Mouse (Mus musculus) neural tube, embryonic 12.5 days (tissue): ENCODE results near the gene Sec24c. TPM values are rescaled to one million over a fixed set of nuclear protein-coding genes. Genes with fewer than 3 reads are reported as not detected.

Experiments
- ATAC-seq: fragments of 200-750 bp; cut with Nextera tagmentation; 2 replicates; pipeline ENCODE4 v1.8.0; 2017; ENCODE audit warnings: low read depth, mild to moderate bottlenecking, moderate TSS enrichment, moderate library complexity; ENCODE audit not compliant: low FRiP score
- H3K27ac ChIP-seq: fragments of 300-500 bp; sonication (generic); 2 replicates; pipeline ENCODE4 v1.5.1; 2016
- H3K27me3 ChIP-seq: fragments of 300-500 bp; sonication (generic); replicated peaks from 2 replicates; pipeline ENCODE4 v1.6.1; 2016; ENCODE audit warnings: mild to moderate bottlenecking
- H3K36me3 ChIP-seq: fragments of 300-500 bp; sonication (generic); 2 replicates; pipeline ENCODE4 v1.6.1; 2016; ENCODE audit warnings: mild to moderate bottlenecking
- H3K4me1 ChIP-seq: fragments of 300-500 bp; sonication (generic); 2 replicates; pipeline ENCODE4 v1.6.1; 2016
- H3K4me2 ChIP-seq: fragments of 300-500 bp; sonication (generic); replicated peaks from 2 replicates; pipeline ENCODE4 v1.6.1; 2016; ENCODE audit warnings: mild to moderate bottlenecking
- H3K4me3 ChIP-seq: fragments of 300-500 bp; sonication (generic); 2 replicates; pipeline ENCODE4 v1.5.1; 2016
- H3K9ac ChIP-seq: fragments of 300-500 bp; sonication (generic); 2 replicates; pipeline ENCODE4 v1.6.1; 2016; ENCODE audit warnings: mild to moderate bottlenecking
- H3K9me3 ChIP-seq: fragments of 300-500 bp; sonication (generic); 2 replicates; pipeline ENCODE4 v1.6.1; 2016; ENCODE audit warnings: mild to moderate bottlenecking
- WGBS: fragments of 180-500 bp; shearing (Covaris S2); methylation state at CpG from one replicate; pipeline ENCODE4 v1.1.7; 2016; 5-methylcytosine and 5-hydroxymethylcytosine counted together
- polyA plus RNA-seq: library from polyadenylated mRNA; unstranded; fragments of >200 nt; fragmentation: Nextera tagmentation; extraction: Ambion mirVana; gene quantifications from 2 replicates; pipeline ENCODE4 v1.2.1, GENCODE M21; 2016

Sec24c gene
- polyA plus RNA-seq, 1 experiment from 2014 or later, result 99.7 TPM

GRCm38 (mm10) chr14:20693589-20694101 is 19.5 kb downstream of the Sec24c start:
- H3K4me3 ChIP-seq, result no peak overlapping the region
- no peaks in the 10 kb centered on the region for H3K27me3 ChIP-seq
- no peak overlapping the region for H3K4me2 ChIP-seq
- H3K4me1 ChIP-seq, result peaks cover 35% of the 10 kb centered on the region
- WGBS, result 95% methylated on average over 10 of the region's 10 CpGs
- H3K27ac ChIP-seq, result no peak overlapping the region
- peaks cover 58% of the 10 kb centered on the region for H3K36me3 ChIP-seq
- no peaks in the 10 kb centered on the region for H3K9me3 ChIP-seq
- no peak for ATAC-seq
- H3K9ac ChIP-seq, result no peak overlapping the region

- H3K27ac ChIP-seq, result 0 out of 2 replicates have a peak overlapping the region, but pooled peaks have one; percentile 91
- no peaks in the 10 kb centered on the region for H3K27me3 ChIP-seq
- peak overlapping the region; percentile 79 for H3K9ac ChIP-seq
- no peaks in the 10 kb centered on the region for H3K9me3 ChIP-seq
- ATAC-seq, result peak; percentile 5
- H3K4me1 ChIP-seq, result peaks cover 36% of the 10 kb centered on the region
- peaks cover 51% of the 10 kb centered on the region for H3K36me3 ChIP-seq
- peak overlapping the region; percentile 82 for H3K4me2 ChIP-seq
- peak overlapping the region; percentile 73 for H3K4me3 ChIP-seq
- WGBS, result 50% methylated on average over 13 of the region's 13 CpGs
Measured at GRCm38 (mm10) chr14:20694185-20694883, 20.2 kb downstream of the Sec24c start.

- peak; percentile 95 for ATAC-seq
- H3K4me2 ChIP-seq, result peak within 1 kb of the TSS; percentile 82
- peak within 1 kb of the TSS; percentile 91 for H3K27ac ChIP-seq
- no peaks in the 10 kb centered on the region for H3K27me3 ChIP-seq
- H3K4me3 ChIP-seq, result peak within 1 kb of the TSS; percentile 73
- peaks cover 36% of the 10 kb centered on the region for H3K4me1 ChIP-seq
- peaks cover 43% of the 10 kb centered on the region for H3K36me3 ChIP-seq
- H3K9ac ChIP-seq, result peak within 1 kb of the TSS; percentile 79
- WGBS, result under 1% methylated on average over 110 of the region's 111 CpGs
- no peaks in the 10 kb centered on the region for H3K9me3 ChIP-seq
Measured at GRCm38 (mm10) chr14:20694884-20695760, 21.0 kb downstream of the Sec24c start, which contains the start of gene Fut11. TSS of gene Fut11 (plus strand) at chr14:20694968.

- Histone ChIP-seq H3K4me2 (peak overlapping the region; percentile 82), H3K9ac (peak overlapping the region; percentile 79), H3K36me3 (peaks cover 36% of the 10 kb centered on the region), H3K9me3 (no peaks in the 10 kb centered on the region), H3K27me3 (no peaks in the 10 kb centered on the region), H3K27ac (peak overlapping the region; percentile 91), H3K4me3 (peak overlapping the region; percentile 73), H3K4me1 (peaks cover 37% of the 10 kb centered on the region)
- 12% methylated on average over 27 of the region's 27 CpGs for WGBS
- ATAC-seq, result no peak
Measured at GRCm38 (mm10) chr14:20695761-20696520, 21.8 kb downstream of the Sec24c start.

GRCm38 (mm10) chr14:20696986-20697385 is 22.9 kb downstream of the Sec24c start:
- peaks cover 47% of the 10 kb centered on the region for H3K4me1 ChIP-seq
- no peaks in the 10 kb centered on the region for H3K27me3 ChIP-seq
- ATAC-seq, result no peak
- peak overlapping the region; percentile 73 for H3K4me3 ChIP-seq
- H3K27ac ChIP-seq, result no peak overlapping the region
- H3K36me3 ChIP-seq, result peaks cover 25% of the 10 kb centered on the region
- peak overlapping the region; percentile 49 for H3K9ac ChIP-seq
- H3K4me2 ChIP-seq, result peak overlapping the region; percentile 82
- no peaks in the 10 kb centered on the region for H3K9me3 ChIP-seq
- 8% methylated on average over 1 of the region's 1 CpGs for WGBS

GRCm38 (mm10) chr14:20698515-20698914 is 24.4 kb downstream of the Sec24c start:
- Histone ChIP-seq H3K27me3 (no peaks in the 10 kb centered on the region), H3K27ac (no peak overlapping the region), H3K9ac (0 out of 2 replicates have a peak overlapping the region, but pooled peaks have one; percentile 19), H3K36me3 (peaks cover 10% of the 10 kb centered on the region), H3K4me2 (peak overlapping the region; percentile 82), H3K9me3 (no peaks in the 10 kb centered on the region), H3K4me3 (no peak overlapping the region), H3K4me1 (peaks cover 49% of the 10 kb centered on the region)
- 95% methylated on average over 2 of the region's 2 CpGs for WGBS
- ATAC-seq, result no peak

GRCm38 (mm10) chr14:20700362-20700761 is 26.3 kb downstream of the Sec24c start:
- Histone ChIP-seq H3K27me3 (no peaks in the 10 kb centered on the region), H3K9me3 (no peaks in the 10 kb centered on the region), H3K4me3 (no peak overlapping the region), H3K36me3 (peaks cover 11% of the 10 kb centered on the region; the same call in 1 of the 2 replicates), H3K9ac (no peak overlapping the region), H3K27ac (no peak overlapping the region), H3K4me2 (no peak overlapping the region), H3K4me1 (peaks cover 46% of the 10 kb centered on the region)
- 93% methylated on average over 3 of the region's 3 CpGs for WGBS
- no peak for ATAC-seq

- ATAC-seq, result no peak
- H3K4me1 ChIP-seq, result peaks cover 37% of the 10 kb centered on the region
- 85% methylated on average over 8 of the region's 8 CpGs for WGBS
- 0 out of 2 replicates have a peak overlapping the region, but pooled peaks have one; percentile 84 for H3K4me3 ChIP-seq
- H3K4me2 ChIP-seq, result peak overlapping the region; percentile 69
- H3K36me3 ChIP-seq, result peaks cover 14% of the 10 kb centered on the region; the same call in 1 of the 2 replicates
- H3K9me3 ChIP-seq, result no peaks in the 10 kb centered on the region
- no peaks in the 10 kb centered on the region for H3K27me3 ChIP-seq
- H3K9ac ChIP-seq, result 0 out of 2 replicates have a peak overlapping the region, but pooled peaks have one; percentile 9
- H3K27ac ChIP-seq, result no peak overlapping the region
Measured at GRCm38 (mm10) chr14:20701554-20701953, 27.4 kb downstream of the Sec24c start.

GRCm38 (mm10) chr14:20702096-20702740 is 28.1 kb downstream of the Sec24c start:
- H3K4me3 ChIP-seq, result peak overlapping the region; percentile 84
- H3K27me3 ChIP-seq, result no peaks in the 10 kb centered on the region
- H3K4me2 ChIP-seq, result peak overlapping the region; percentile 69
- peak overlapping the region; percentile 74; the same call in 1 of the 2 replicates for H3K27ac ChIP-seq
- peaks cover 14% of the 10 kb centered on the region; the same call in 1 of the 2 replicates for H3K36me3 ChIP-seq
- no peaks in the 10 kb centered on the region for H3K9me3 ChIP-seq
- ATAC-seq, result 0 out of 2 replicates have a peak, but pooled peaks have one; percentile 11
- WGBS, result 17% methylated on average over 15 of the region's 15 CpGs
- H3K4me1 ChIP-seq, result peaks cover 30% of the 10 kb centered on the region
- H3K9ac ChIP-seq, result peak overlapping the region; percentile 84

- under 1% methylated on average over 61 of the region's 61 CpGs for WGBS
- H3K9ac ChIP-seq, result peak within 1 kb of the TSS; percentile 84
- peak within 1 kb of the TSS; percentile 74 for H3K27ac ChIP-seq
- H3K4me1 ChIP-seq, result peaks cover 25% of the 10 kb centered on the region
- H3K36me3 ChIP-seq, result peaks cover 14% of the 10 kb centered on the region; the same call in 1 of the 2 replicates
- no peaks in the 10 kb centered on the region for H3K9me3 ChIP-seq
- H3K4me3 ChIP-seq, result peak within 1 kb of the TSS; percentile 84
- H3K4me2 ChIP-seq, result peak within 1 kb of the TSS; percentile 69
- no peaks in the 10 kb centered on the region for H3K27me3 ChIP-seq
- ATAC-seq, result peak; percentile 52; the same call in 1 of the 2 replicates
Measured at GRCm38 (mm10) chr14:20702741-20703381, 28.8 kb downstream of the Sec24c start, which contains the start of gene Chchd1. TSS of gene Chchd1 (plus strand) at chr14:20703006.
